Mouse (Mus musculus) E14TG2a.4 (cell line): ENCODE results near the gene Kdm2b.

Experiments used
- H3K27me3 ChIP-seq: 2 replicates; pipeline ENCODE4 v1.6.1; 2014; ENCODE audit warnings: low read length, control low read depth; ENCODE audit not compliant: insufficient read depth
- H3K36me3 ChIP-seq: 2 replicates; pipeline ENCODE4 v1.6.1; 2014; ENCODE audit warnings: low read length, control low read depth; ENCODE audit not compliant: insufficient read depth
- H3K4me1 ChIP-seq: replicated peaks from 2 replicates; pipeline ENCODE4 v1.6.1; 2014; ENCODE audit warnings: low read depth, low read length, control low read depth
- H3K4me3 ChIP-seq: replicated peaks from 2 replicates; pipeline ENCODE4 v1.5.1; 2014; ENCODE audit warnings: mild to moderate bottlenecking, low read length
- H3K9me3 ChIP-seq: 2 replicates; pipeline ENCODE4 v1.6.1; 2014; ENCODE audit warnings: low read length, control low read depth
- CTCF ChIP-seq: conservative IDR thresholded peaks from 2 replicates; pipeline ENCODE4 v1.5.1; 2014; ENCODE audit warnings: low read length
- NANOG ChIP-seq: IDR thresholded peaks from 2 replicates; pipeline ENCODE4 v1.6.1; 2014; ENCODE audit warnings: borderline replicate concordance, low read length, mixed read lengths
- POU5F1 ChIP-seq: IDR thresholded peaks from 2 replicates; pipeline ENCODE4 v1.6.1; 2014; ENCODE audit warnings: low read length, borderline replicate concordance

The Kdm2b gene

GRCm38 (mm10) chr5:123005716-123006592, 16.3 kb upstream of the Kdm2b start:
- H3K9me3 ChIP-seq, result no peaks in the 10 kb centered on the region
- H3K4me3 ChIP-seq, result no peak overlapping the region
- peaks cover 55% of the 10 kb centered on the region for H3K4me1 ChIP-seq
- no peak for TF ChIP-seq CTCF
- no peak for TF ChIP-seq POU5F1
- TF ChIP-seq NANOG, result no peak
- H3K27me3 ChIP-seq, result no peaks in the 10 kb centered on the region
- no peaks in the 10 kb centered on the region for H3K36me3 ChIP-seq

- Histone ChIP-seq H3K27me3 (no peaks in the 10 kb centered on the region), H3K4me3 (no peak overlapping the region), H3K4me1 (peaks cover 58% of the 10 kb centered on the region), H3K36me3 (peaks cover 18% of the 10 kb centered on the region), H3K9me3 (no peaks in the 10 kb centered on the region)
- TF ChIP-seq NANOG, result no peak
- TF ChIP-seq POU5F1, result no peak
- TF ChIP-seq CTCF, result no peak
Measured at GRCm38 (mm10) chr5:123000901-123001300, 11.3 kb upstream of the Kdm2b start.

- Histone ChIP-seq H3K9me3 (no peaks in the 10 kb centered on the region), H3K36me3 (peaks cover 22% of the 10 kb centered on the region), H3K4me3 (no peak overlapping the region), H3K4me1 (peaks cover 66% of the 10 kb centered on the region), H3K27me3 (no peaks in the 10 kb centered on the region)
- no peak for TF ChIP-seq NANOG
- TF ChIP-seq POU5F1, result no peak
- no peak for TF ChIP-seq CTCF
Measured at GRCm38 (mm10) chr5:122997205-122998204, 7.9 kb upstream of the Kdm2b start.

GRCm38 (mm10) chr5:122994910-122995309, 5.3 kb upstream of the Kdm2b start:
- H3K36me3 ChIP-seq, result peaks cover 24% of the 10 kb centered on the region
- H3K4me1 ChIP-seq, result peaks cover 75% of the 10 kb centered on the region
- H3K27me3 ChIP-seq, result no peaks in the 10 kb centered on the region
- H3K9me3 ChIP-seq, result no peaks in the 10 kb centered on the region
- TF ChIP-seq CTCF, result no peak
- no peak for TF ChIP-seq NANOG
- TF ChIP-seq POU5F1, result no peak
- peak overlapping the region; percentile 39 for H3K4me3 ChIP-seq

GRCm38 (mm10) chr5:122994303-122994846, 4.8 kb upstream of the Kdm2b start:
- Histone ChIP-seq H3K27me3 (no peaks in the 10 kb centered on the region), H3K4me3 (peak overlapping the region; percentile 39), H3K4me1 (peaks cover 80% of the 10 kb centered on the region), H3K9me3 (no peaks in the 10 kb centered on the region), H3K36me3 (peaks cover 24% of the 10 kb centered on the region)
- TF ChIP-seq NANOG (no peak), POU5F1 (no peak), CTCF (no peak)

GRCm38 (mm10) chr5:122993811-122994210, 4.2 kb upstream of the Kdm2b start:
- Histone ChIP-seq H3K27me3 (no peaks in the 10 kb centered on the region), H3K4me1 (peaks cover 81% of the 10 kb centered on the region), H3K4me3 (0 out of 2 replicates have a peak overlapping the region, but pooled peaks have one; percentile 29), H3K36me3 (peaks cover 24% of the 10 kb centered on the region), H3K9me3 (no peaks in the 10 kb centered on the region)
- TF ChIP-seq POU5F1, result no peak
- TF ChIP-seq CTCF, result no peak
- TF ChIP-seq NANOG, result no peak

GRCm38 (mm10) chr5:122991350-122992004, 1.9 kb upstream of the Kdm2b start:
- H3K9me3 ChIP-seq, result no peaks in the 10 kb centered on the region
- H3K36me3 ChIP-seq, result peaks cover 12% of the 10 kb centered on the region; the same call in 1 of the 2 replicates
- H3K27me3 ChIP-seq, result peaks cover 7% of the 10 kb centered on the region
- H3K4me3 ChIP-seq, result peak overlapping the region; percentile 82
- H3K4me1 ChIP-seq, result peaks cover 88% of the 10 kb centered on the region
- TF ChIP-seq NANOG (peak; percentile 78), POU5F1 (no peak), CTCF (no peak)
